ENCODE assay signal across 22 mouse cellular contexts in genomic region chr7:125604362-125605319, GRCm38 (mm10). TPM values are rescaled to one million over a fixed set of nuclear protein-coding genes. Genes with fewer than 3 reads are reported as not detected.
DNase-seq lines count a peak whose midpoint lies in the region; ATAC-seq and TF ChIP-seq lines count a peak whose summit lies in the region.
"Had no signal": no experiment of that assay in that cellular context is flagged by ENCODE, and none has a peak within 500 bp of the region (broad histone marks: within the 10 kb centered on the region; RNA-seq: fewer than 3 reads in every experiment).

No protein-coding gene starts in this region.

- TF ChIP-seq EP300 in heart, postnatal 0 days (IDR thresholded peaks at IDR 0.05; ENCODE audit: low read depth), result no peak

- DNase-seq in heart, postnatal 0 days (ENCODE audit: low spot score), result no peak
- DNase-seq in heart, adult 18-20 months, result no peak
- no peak for DNase-seq in thymus, adult 2 months
- no peak for DNase-seq in thymus, postnatal 10 days (ENCODE audit: low spot score in 2 of 2)
- peak; percentile 59 for DNase-seq in splenic B cell, adult 2 months (ENCODE audit: low read depth, low spot score)
- DNase-seq in cerebellum, postnatal 14 days, result no peak
- no peak for DNase-seq in gastrocnemius, postnatal 36 days
- DNase-seq: adrenal gland, adult 2 months; adrenal gland, postnatal 25 days; cerebellum, adult 11 months; cerebellum, adult 8-10 months; cerebellum, postnatal 25 days; gastrocnemius, postnatal 25 days; heart, adult 2 months; heart, postnatal 36 days had no signal

- H3K9ac ChIP-seq in heart, postnatal 0 days (replicated peaks; ENCODE audit: low read depth, low read length), result no peak overlapping the region
- H3K9ac ChIP-seq: embryonic facial prominence, embryonic 13.5 days; forebrain, embryonic 12.5 days; heart, embryonic 15.5 days; hindbrain, embryonic 15.5 days had no signal

- no peak overlapping the region; the same call in 1 of the 2 replicates for H3K4me3 ChIP-seq in heart, postnatal 0 days (ENCODE audit: low read depth, low read length)
- H3K4me3 ChIP-seq in thymus, adult 2 months (ENCODE audit: control insufficient read depth, insufficient read depth, low read length), result peak overlapping the region; percentile 77
- 0 out of 2 replicates have a peak overlapping the region, but pooled peaks have one; percentile 4 for H3K4me3 ChIP-seq in brown adipose tissue, adult 24 weeks (ENCODE audit: insufficient read depth, low read depth, low read length)
- H3K4me3 ChIP-seq: embryonic facial prominence, embryonic 13.5 days; forebrain, embryonic 12.5 days; heart, adult 2 months; heart, embryonic 15.5 days; hindbrain, embryonic 15.5 days had no signal

- no peaks in the 10 kb centered on the region for H3K9me3 ChIP-seq in heart, postnatal 0 days (replicated peaks; ENCODE audit: control insufficient read depth, low read length)
- H3K9me3 ChIP-seq: forebrain, embryonic 12.5 days; heart, embryonic 15.5 days; hindbrain, embryonic 15.5 days had no signal

- no peaks in the 10 kb centered on the region for H3K4me1 ChIP-seq in heart, postnatal 0 days (ENCODE audit: control insufficient read depth, insufficient read depth)
- peaks cover 85% of the 10 kb centered on the region for H3K4me1 ChIP-seq in thymus, adult 2 months (replicated peaks; ENCODE audit: control insufficient read depth, insufficient read depth, low read length)
- H3K4me1 ChIP-seq in brown adipose tissue, adult 24 weeks (ENCODE audit: control insufficient read depth, insufficient read depth, insufficient read length, low read length), result 0 out of 2 replicates have a peak, but pooled peaks cover 2% of the 10 kb centered on the region
- H3K4me1 ChIP-seq: embryonic facial prominence, embryonic 13.5 days; forebrain, embryonic 12.5 days; hindbrain, embryonic 15.5 days had no signal

- H3K4me2 ChIP-seq in heart, postnatal 0 days (ENCODE audit: low read depth, low read length), result peak overlapping the region; percentile 3; the same call in 1 of the 2 replicates
- H3K4me2 ChIP-seq: embryonic facial prominence, embryonic 13.5 days; forebrain, embryonic 12.5 days; heart, embryonic 11.5 days; heart, embryonic 15.5 days; hindbrain, embryonic 15.5 days had no signal

- no peak for TF ChIP-seq POLR2A in thymus, adult 2 months (IDR thresholded peaks at IDR 0.05; ENCODE audit: control insufficient read depth, extremely low read depth, insufficient read depth, low read length, poor library complexity)

- no peak for TF ChIP-seq CTCF in heart, postnatal 0 days (IDR thresholded peaks at IDR 0.05; ENCODE audit: low read depth)
- no peak for TF ChIP-seq CTCF in thymus, adult 2 months (IDR thresholded peaks at IDR 0.05; ENCODE audit: borderline replicate concordance, control insufficient read depth, extremely low read depth, insufficient read depth, low read length, poor library complexity)

- intact Hi-C loops in gastrocnemius, postnatal 36 days (cut with DNase I), result no loop called here

- H3K27ac ChIP-seq in heart, postnatal 0 days (ENCODE audit: low read depth), result no peak overlapping the region
- peak overlapping the region; percentile 96 for H3K27ac ChIP-seq in thymus, adult 2 months (ENCODE audit: control insufficient read depth, insufficient read depth, low read length)
- no peak overlapping the region for H3K27ac ChIP-seq in brown adipose tissue, adult 24 weeks (replicated peaks; ENCODE audit: low read depth, low read length)
- H3K27ac ChIP-seq: embryonic facial prominence, embryonic 13.5 days; forebrain, embryonic 12.5 days; heart, adult 2 months; heart, embryonic 15.5 days; hindbrain, embryonic 15.5 days had no signal

- H3K27me3 ChIP-seq in heart, postnatal 0 days (ENCODE audit: control insufficient read depth, insufficient read depth, low read length), result no peaks in the 10 kb centered on the region
- H3K27me3 ChIP-seq in thymus, adult 2 months (ENCODE audit: control insufficient read depth, insufficient read depth, low read length), result no peaks in the 10 kb centered on the region
- no peaks in the 10 kb centered on the region for H3K27me3 ChIP-seq in splenic B cell, adult 2 months (ENCODE audit: control insufficient read depth, insufficient read depth, low read length, poor library complexity, severe bottlenecking)
- H3K27me3 ChIP-seq: embryonic facial prominence, embryonic 13.5 days; forebrain, embryonic 12.5 days; heart, embryonic 15.5 days; hindbrain, embryonic 15.5 days had no signal

- H3K36me3 ChIP-seq in heart, postnatal 0 days (replicated peaks; ENCODE audit: control insufficient read depth, insufficient read depth, low read length), result no peaks in the 10 kb centered on the region
- H3K36me3 ChIP-seq in thymus, adult 2 months (ENCODE audit: control insufficient read depth, insufficient read depth, low read length), result 0 out of 2 replicates have a peak, but pooled peaks cover 5% of the 10 kb centered on the region
- peaks cover 8% of the 10 kb centered on the region for H3K36me3 ChIP-seq in splenic B cell, adult 2 months (ENCODE audit: control insufficient read depth, insufficient read depth, low read length, poor library complexity, severe bottlenecking)
- H3K36me3 ChIP-seq: embryonic facial prominence, embryonic 13.5 days; forebrain, embryonic 12.5 days; heart, embryonic 15.5 days; hindbrain, embryonic 15.5 days had no signal

- no peak for ATAC-seq in heart, postnatal 0 days (ENCODE audit: insufficient read depth, low read depth)
- ATAC-seq: forebrain, embryonic 16.5 days had no signal

- 67% methylated on average over 12 of the region's 12 CpGs for WGBS in heart, postnatal 0 days
- 88% methylated on average over 12 of the region's 12 CpGs for WGBS in thymus, adult 2 months

RNA-seq across cellular contexts. Expression of gene Il21r, which starts 1.4 kb away (rescaled TPM):
- 0.19 TPM in 1 of 2 replicates, not detected in the other for total RNA-seq in heart, postnatal 0 days (2014; rRNA removed; ENCODE audit: low replicate concordance)
- 0.12 and 0.19 TPM in 2 replicates for polyA plus RNA-seq in heart, postnatal 0 days (2015; fragmentation: Nextera tagmentation; extraction: Ambion mirVana)
- 1 to 10 TPM in 1 of 2 experiments, under 1 TPM in 1; 0.47 to 2.9 TPM for total RNA-seq in heart, adult 18-20 months (2021)
- polyA plus RNA-seq in thymus, adult 2 months (2012; rRNA removed), result 177 and 188 TPM in 2 replicates
- 0.58 TPM in 1 of 2 replicates, not detected in the other for polyA plus RNA-seq in brown adipose tissue, adult 24 weeks (2012; ENCODE audit: insufficient read depth, insufficient read length, missing spikeins)
- under 1 TPM in 1 of 2 experiments, not detected in 1; 0.59 TPM for total RNA-seq in gastrocnemius, postnatal 36 days (2021)

RNA-seq across cellular contexts. Expression of gene Il4ra, which starts 52.7 kb away (rescaled TPM):
- total RNA-seq in heart, postnatal 0 days (2014; rRNA removed; ENCODE audit: low replicate concordance), result 19.5 and 30.7 TPM in 2 replicates
- polyA plus RNA-seq in heart, postnatal 0 days (2015; fragmentation: Nextera tagmentation; extraction: Ambion mirVana), result 4.8 and 5.1 TPM in 2 replicates
- total RNA-seq in heart, adult 18-20 months (2021), result 10 to 100 TPM; 17.0 to 23.6 TPM
- 141 and 189 TPM in 2 replicates for polyA plus RNA-seq in thymus, adult 2 months (2012; rRNA removed)
- 5.5 and 8.6 TPM in 2 replicates for polyA plus RNA-seq in brown adipose tissue, adult 24 weeks (2012; ENCODE audit: insufficient read depth, insufficient read length, missing spikeins)
- 1 to 10 TPM; 4.7 to 6.2 TPM for total RNA-seq in gastrocnemius, postnatal 36 days (2021)
